20 mouse cellular contexts compared by ENCODE assay signal in genomic region chr2:119353707-119354106, GRCm38 (mm10). TPM values are rescaled to one million over a fixed set of nuclear protein-coding genes. Genes with fewer than 3 reads are reported as not detected.
"Had no signal": no experiment of that assay in that cellular context is flagged by ENCODE, and none has a peak within 500 bp of the region (broad histone marks: within the 10 kb centered on the region; RNA-seq: fewer than 3 reads in every experiment).

No protein-coding gene starts in this region.

- H3K4me3 ChIP-seq: liver, embryonic 15.5 days; lung, embryonic 15.5 days; midbrain, embryonic 10.5 days; midbrain, embryonic 12.5 days; neural tube, embryonic 12.5 days; stomach, embryonic 15.5 days had no signal

- ATAC-seq: liver, postnatal 0 days; lung, postnatal 0 days; midbrain, embryonic 16.5 days had no signal

- H3K27ac ChIP-seq: liver, embryonic 15.5 days; lung, embryonic 15.5 days; macrophage; midbrain, embryonic 10.5 days; midbrain, embryonic 12.5 days; neural tube, embryonic 12.5 days; stomach, embryonic 15.5 days; stomach, postnatal 0 days had no signal

- H3K4me2 ChIP-seq: liver, embryonic 15.5 days; lung, embryonic 15.5 days; midbrain, embryonic 12.5 days; neural tube, embryonic 12.5 days; stomach, embryonic 15.5 days had no signal

- DNase-seq: liver, postnatal 0 days; lung, adult 2 months; lung, postnatal 14 days; lung, postnatal 36 days; midbrain, embryonic 14.5 days; right cerebral cortex, postnatal 14 days; thymus, postnatal 25 days; thymus, postnatal 4 days had no signal

- H3K36me3 ChIP-seq: lung, embryonic 15.5 days; midbrain, embryonic 10.5 days; midbrain, embryonic 12.5 days; neural tube, embryonic 12.5 days; stomach, embryonic 15.5 days had no signal

RNA-seq across cellular contexts. Expression of gene Chac1, which starts 2.7 kb away (rescaled TPM):
- total RNA-seq: megakaryocyte-erythroid progenitor cell, adult 5-6 weeks had no signal

RNA-seq across cellular contexts. Expression of gene Dll4, which starts 28.1 kb away (rescaled TPM):
- total RNA-seq: megakaryocyte-erythroid progenitor cell, adult 5-6 weeks; neutrophil, adult 5-6 weeks had no signal
- polyA plus RNA-seq: macrophage had no signal
